Mouse (Mus musculus) spleen, embryonic (tissue): ENCODE measurements around the gene Shc1.

ENCODE experiments used
- CTCF ChIA-PET: fragments of 350-600 bp; sonication (Branson Sonifier 250); formaldehyde crosslinking; loops from one replicate; lab custom pipeline; 2022; lab: Charles Lee

The Shc1 gene

DNA sequence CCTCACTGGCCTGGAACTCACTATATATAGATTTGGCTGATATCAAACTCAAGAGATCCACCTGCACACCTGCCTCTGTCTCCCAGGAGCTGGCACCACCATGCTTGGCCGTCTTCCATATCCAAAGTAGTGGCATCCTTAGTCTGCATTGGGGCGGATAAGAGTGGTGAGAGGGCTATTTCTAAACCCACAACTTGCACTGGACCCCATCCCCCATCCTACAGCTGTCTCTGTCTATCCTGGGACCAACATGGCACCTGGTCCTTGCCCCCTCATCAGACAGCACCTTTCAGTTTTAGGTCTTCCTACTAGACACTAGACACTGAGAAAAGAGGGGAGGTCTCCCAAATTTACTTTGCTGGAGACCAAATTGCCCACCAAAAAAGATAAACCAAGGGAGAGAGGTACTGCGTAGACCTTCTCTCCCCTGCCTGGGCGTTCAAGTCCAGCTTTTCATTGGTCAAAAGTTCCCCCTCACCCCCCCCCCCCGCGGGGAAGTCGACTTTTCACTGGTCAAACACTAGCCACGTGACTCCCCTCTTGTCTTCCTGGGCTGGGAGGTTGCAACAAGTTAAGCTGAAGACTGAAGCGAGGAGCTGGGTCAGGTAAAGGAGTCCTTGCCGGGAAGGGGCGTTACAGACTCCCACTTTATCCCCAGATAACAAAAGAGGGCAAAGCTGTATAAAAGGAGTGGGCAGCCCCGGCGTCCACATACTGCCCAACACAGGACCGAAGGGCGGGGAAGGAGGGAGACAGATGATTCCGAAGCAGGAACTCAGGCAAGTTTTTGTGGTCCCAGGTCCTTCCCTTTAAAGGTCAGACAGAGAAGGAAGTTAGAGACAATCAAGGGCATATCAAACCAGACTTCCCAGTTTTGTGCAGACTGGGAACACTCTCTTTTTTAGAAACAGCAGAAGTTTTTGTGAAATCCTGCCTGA, 18.2 kb downstream of the Shc1 start, which contains the start of gene Pbxip1:
TSS of gene Pbxip1 (plus strand) at position 531 of the 938 bp plus-strand sequence.
- CTCF ChIA-PET: interaction anchor here (0.6 to 0.7 kb wide), 2 partner anchors 43 to 404 kb away, joined by 3 to 5 read pairs; no protein-coding TSS in a partner anchor

DNA sequence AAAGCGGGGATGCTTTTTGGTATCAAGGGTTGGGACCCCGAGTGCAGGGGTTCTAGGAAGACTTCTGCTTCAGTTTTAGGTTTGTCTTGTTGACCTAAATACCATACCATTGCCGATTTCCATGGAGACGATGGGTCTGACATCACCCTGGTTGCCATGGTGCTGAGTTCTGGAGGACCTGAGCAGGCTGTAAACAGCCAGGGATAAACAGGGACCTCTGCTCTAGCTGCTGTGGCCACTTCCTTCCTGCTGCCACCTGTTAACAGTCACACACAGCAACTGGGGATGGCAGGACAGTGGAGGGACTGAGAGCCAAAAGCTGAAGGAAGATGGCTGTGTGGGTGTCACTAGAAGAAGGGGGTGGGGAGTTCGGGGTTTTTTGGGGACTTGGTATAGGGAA, 19.0 kb downstream of the Shc1 start:
- CTCF ChIA-PET: no interaction called here

DNA sequence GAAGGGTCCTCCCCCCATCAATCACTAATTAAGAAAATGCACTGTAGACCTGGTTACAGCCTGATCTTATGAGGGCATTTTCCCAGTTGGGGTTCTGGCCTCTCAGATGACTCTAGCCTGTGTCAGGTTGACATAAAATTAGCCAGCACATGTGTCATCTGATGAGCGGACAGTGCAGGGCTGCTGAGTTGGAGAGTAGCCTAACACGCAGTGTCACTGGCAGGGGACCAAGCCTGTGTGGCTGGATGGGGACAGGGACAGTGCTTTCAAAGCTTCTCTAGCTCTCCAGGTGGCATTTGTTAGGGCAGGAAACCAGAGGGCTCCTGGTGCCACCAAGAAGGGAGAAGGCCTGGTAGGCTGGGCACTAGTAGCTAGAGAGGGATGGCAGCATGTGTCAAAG, 22.4 kb downstream of the Shc1 start:
- CTCF ChIA-PET: interaction anchor here (1.0 kb wide), 1 partner anchor 9 kb away, joined by 3 read pairs; no protein-coding TSS in a partner anchor

DNA sequence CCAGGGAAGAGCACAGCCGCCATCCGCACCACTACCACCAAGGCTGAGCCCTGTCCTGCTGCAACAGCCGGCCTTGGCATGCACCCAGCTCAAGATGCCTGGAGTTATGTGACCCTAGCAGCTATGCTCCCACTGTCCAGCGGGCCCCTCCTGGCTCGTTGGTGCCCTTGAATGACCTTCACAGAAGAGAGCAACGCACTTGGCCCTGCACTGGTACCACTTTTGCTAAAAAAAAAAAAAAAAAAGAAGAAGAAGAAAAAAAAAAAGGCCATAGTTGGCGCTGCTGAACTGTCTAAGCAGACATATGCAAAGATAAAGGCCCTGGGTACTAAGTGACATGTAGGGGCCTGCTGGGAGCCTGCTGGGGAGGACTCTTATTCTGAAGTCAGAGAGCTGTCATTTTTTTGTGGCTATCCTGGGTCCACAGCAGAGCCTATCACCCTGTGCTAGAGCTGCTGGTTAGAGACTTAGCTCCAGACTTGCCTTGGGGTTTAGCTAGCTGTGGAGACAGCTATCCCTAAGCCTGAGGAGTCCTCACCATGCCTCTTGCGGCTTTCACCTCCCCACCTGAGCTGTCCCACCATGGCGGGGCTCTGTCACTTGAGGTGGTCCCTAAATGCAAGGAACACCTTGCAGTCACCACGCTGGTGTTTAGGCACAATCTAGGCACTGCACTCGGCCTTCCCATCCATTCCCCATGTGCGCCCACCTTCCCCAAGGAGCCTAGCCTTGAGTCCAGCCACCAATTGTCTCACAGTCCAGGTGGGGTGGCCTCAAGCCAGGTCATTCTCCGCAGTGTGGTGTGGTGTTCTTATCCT, 30.7 kb downstream of the Shc1 start:
- CTCF ChIA-PET: interaction anchor here (0.7 to 1.6 kb wide), 5 partner anchors 8 to 36 kb away, joined by 3 to 6 read pairs (median 4); no protein-coding TSS in a partner anchor

DNA sequence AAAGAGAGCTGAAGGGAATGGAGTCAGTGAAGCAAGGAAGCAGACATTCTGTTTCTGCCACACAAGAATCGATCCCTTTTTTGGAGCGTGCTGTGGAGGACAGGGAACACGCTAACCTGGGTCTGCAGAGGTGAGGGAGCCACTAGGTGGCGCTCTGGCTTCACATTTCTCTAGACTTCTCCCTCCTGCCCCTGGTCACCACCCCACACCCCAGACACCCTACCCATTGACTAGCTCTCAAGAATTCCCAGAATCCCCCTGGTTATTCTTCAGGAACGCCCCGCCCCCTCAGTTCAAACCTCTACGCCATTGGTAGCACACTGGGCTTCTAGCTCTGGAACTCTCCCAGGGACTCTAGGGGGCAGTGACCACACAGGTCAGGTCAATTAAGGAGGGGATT, 31.3 kb downstream of the Shc1 start:
- CTCF ChIA-PET: interaction anchor here (0.5 to 1.6 kb wide), 5 partner anchors 9 to 64 kb away, joined by 3 to 6 read pairs (median 4); no protein-coding TSS in a partner anchor

DNA sequence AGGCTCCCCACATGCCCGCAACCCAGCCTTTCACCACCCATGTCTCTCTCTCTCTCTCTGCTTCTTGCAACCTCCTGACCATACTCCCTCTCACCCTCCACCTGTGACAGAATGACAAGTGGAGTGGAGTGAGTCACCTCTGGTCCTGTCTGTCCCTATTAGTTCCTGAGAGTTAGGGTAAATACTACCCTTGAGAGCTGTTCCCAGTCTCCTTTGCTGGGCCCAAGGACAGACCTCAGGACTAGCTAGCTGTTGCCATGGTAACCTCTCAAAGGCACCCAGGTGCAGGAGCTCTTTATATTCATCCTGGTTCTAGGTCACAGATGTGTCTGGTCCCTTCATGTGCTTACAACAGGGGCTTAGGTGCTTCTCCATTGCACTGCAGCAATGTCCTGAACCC, 33.7 kb downstream of the Shc1 start:
- CTCF ChIA-PET: interaction anchor here (0.6 to 0.8 kb wide), 3 partner anchors 13 to 62 kb away, joined by 3 to 6 read pairs (median 3); no protein-coding TSS in a partner anchor

DNA sequence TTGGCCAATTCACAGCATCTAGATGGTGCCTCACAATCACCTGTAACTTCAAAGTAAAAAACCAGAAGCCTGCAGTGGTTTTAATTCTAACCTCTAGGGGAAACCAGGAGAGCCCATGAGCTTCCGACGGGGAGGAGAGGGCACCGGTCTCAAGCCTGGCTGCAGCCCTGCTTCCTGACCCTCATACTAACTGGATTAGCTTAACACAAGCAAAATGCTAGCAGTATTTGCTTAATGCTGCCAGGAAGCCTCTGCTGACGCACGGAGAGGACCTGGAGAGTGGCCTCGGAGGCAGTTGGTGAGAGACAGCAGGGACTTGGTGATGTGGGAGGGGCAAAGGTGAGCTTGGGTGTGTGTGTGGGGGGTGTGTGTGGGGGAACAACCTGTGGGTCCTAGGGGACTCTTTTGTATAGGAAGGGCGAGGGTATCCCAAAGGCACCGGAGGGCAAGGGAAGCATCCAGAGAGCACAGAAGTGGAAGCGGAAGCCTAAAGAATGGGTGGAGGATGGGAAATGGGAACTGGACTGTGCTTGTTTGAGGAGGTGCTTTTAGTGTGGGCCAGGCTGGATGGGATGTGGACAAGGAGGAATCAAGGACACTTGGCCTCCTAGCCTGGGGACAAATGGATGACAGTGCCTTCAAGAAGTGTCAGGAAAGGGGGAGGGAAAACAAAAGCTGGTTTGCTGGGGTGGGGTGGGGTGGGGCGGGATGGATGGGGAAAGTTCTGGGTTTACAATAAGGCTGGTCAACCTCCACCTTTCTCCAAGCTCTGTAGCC, 36.3 kb downstream of the Shc1 start, which contains the start of gene Pmvk:
TSS of gene Pmvk (plus strand) at position 141 of the 777 bp plus-strand sequence.
- CTCF ChIA-PET: interaction anchor here (0.6 kb wide), 1 partner anchor 1148 kb away, joined by 6 read pairs; no protein-coding TSS in a partner anchor

DNA sequence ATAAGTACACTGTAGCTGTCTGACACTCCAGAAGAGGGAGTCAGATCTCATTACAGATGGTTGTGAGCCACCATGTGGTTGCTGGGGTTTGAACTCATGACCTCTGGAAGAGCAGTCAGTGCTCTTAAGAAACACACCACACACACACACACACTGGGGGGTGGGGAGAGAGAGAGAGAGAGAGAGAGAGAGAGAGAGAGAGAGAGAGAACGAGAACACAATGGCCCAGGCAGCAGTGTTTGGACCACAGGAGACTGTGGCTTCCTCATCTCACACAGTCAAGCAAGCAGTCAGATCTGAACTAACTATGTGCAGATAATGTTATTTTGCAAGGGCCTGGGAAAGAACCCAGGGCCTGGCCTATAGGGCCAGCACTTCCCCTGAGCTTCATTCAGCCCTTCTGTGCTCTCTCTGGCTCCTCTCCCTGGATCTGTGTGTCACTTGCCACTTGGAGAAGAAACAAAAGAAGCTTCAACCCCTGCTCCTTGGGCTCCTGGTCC, 37.6 kb downstream of the Shc1 start:
- CTCF ChIA-PET: interaction anchor here (0.6 to 1.5 kb wide), 4 partner anchors 11 to 479 kb away, joined by 4 to 10 read pairs (median 5); no protein-coding TSS in a partner anchor

DNA sequence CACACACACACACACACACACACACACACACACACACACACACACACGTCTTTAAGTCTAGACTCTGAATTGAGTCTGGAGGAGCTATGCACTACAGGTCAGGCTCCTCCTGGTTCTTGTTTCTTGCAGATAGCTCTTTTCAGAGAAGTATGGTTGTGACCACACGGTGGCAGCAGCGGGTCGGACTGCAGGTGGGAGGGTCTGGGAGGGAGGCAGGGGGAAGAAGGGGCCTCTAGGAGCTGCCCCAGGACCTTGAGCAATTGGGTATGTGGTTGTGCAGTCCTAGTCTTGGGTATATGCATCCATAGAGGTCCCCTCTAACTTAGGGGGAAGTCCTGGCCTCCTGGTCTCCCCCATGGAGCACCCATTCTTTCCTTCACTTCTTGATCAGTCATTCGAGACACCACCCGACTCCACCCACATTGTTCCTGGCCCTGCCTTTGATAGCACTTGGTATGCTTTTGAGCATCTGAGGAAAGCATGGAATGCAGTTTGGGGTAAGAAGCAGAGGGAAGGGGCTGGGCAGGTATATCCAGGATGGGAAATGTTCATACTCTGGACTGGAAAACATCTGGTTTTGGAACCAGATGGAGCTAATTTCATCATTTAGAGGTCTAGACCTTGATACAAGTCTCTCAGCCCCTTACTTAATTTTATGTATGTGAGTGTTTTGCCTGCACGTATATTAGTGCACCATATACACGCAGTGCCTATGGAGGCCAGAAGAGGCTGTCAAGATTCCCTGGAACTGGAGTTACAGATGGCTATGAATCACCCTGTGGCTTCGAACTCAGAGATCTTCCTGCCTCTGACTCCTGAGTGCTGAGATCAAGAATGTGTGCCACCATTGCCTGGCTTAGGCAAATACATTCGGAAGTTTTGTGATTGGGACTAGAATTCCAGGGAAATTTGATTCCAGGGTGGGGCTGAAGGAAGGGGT, 38.8 kb downstream of the Shc1 start:
- CTCF ChIA-PET: interaction anchor here (0.7 to 1.5 kb wide), 2 partner anchors 24 to 117 kb away, joined by 3 to 5 read pairs; no protein-coding TSS in a partner anchor

DNA sequence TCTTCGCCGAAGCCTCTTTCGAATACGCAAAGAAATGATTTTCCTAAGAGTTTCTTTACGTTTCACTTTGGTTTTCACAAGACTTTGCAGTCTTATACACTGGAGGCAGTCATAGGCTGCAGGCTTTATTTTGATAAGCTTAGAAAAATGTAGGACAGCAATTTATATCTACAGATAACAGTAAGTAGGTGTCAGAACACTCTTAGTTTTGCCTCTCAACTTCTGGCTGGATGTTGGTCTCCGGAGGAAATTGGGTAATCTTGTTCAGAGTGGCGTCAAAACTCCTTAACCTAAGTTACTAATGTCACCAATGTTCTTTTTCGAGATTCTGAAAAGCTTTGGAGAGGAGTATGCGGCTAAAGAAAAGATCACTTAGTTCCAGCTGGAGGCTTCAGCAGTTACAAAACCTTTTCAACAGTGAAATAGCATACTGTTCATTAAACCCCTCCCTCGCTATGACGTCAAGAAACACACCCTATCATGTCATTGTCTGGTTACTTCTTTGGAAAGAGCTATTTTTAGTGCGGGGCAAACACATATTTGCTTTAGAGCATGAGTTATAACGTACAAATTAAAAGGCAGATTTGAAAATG, 40.2 kb downstream of the Shc1 start:
- CTCF ChIA-PET: interaction anchor here (0.6 to 0.8 kb wide), 3 partner anchors 49 to 80 kb away, joined by 3 to 8 read pairs (median 4); no protein-coding TSS in a partner anchor

DNA sequence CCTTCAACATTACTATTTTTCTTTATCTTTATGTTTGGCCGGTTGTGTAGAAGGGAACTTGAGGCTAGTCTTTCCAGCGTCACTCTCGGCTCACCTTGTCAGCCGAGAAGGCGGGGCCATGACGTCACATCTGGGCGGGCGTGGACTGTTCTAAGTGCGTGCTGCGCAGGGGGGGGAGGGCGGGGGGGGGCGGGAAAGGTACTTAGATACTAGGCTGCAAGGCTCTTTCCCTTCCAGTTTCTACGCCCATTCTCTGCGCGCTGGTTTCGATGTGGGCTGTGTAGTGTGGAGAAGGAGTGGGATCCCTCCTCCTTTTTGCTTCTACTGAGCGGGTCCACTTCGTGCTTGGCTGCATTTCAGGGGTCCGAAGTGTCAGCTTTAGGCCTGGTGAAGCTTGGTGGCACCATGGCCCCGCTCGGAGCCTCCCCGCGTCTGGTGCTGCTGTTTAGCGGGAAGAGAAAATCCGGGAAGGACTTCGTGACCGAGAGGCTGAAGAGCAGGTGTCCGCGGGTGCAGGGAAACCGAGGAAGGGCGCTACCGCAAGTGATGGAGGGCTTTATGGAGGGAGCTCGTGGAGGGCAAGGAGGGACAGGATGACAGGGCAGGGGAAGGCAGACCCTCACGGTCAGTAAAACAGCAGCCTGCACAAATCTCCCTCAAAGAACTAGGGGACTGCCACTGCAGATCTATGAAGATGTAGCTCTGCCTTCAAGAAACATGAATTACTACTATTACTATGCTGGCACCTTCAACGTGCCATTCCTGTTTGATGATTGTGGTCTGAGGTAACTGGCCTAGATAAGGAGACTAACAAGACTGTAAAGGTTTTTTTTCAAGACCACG, 40.9 kb downstream of the Shc1 start:
- CTCF ChIA-PET: interaction anchor here (0.5 to 0.8 kb wide), 4 partner anchors 49 to 81 kb away, joined by 3 to 8 read pairs (median 4); no protein-coding TSS in a partner anchor

DNA sequence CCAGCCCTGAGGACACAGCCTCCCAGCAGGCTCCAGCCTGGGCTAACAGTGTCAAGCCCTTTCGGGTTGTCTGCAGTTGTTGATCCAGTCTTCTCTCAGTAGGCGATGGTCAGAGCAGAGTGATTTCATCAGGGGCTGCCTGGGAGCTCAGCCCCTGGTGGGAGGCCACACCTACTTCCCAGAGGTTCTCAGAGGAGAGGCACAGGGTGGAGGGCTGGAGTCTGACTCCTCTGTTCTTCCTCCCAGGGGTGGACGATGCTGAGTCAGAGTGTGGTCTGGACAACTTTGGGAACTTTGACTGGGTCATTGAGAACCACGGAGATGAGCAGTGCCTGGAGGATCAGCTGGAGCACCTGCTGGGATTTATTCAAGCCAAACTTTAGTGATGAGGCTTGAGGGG, 50.0 kb downstream of the Shc1 start:
- CTCF ChIA-PET: no interaction called here

DNA sequence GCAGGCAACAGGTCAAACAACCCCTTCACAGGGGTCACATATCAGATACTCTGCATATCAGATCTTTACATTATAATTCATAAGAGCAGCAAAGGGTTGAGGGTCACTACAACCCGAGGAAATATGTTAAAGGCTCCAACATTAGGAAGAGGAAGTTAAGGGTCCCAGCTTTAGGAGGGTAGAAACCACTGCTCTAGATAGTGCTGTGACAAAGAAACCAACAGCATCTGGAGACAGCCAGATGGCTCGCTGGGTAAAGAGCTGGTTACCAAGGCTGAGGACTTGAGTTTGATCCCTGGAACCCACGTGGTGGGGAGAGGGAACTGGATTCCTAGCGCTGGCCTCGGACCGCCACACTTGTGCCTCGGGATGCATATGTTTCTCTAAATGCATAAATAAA, 54.0 kb downstream of the Shc1 start:
- CTCF ChIA-PET: no interaction called here

DNA sequence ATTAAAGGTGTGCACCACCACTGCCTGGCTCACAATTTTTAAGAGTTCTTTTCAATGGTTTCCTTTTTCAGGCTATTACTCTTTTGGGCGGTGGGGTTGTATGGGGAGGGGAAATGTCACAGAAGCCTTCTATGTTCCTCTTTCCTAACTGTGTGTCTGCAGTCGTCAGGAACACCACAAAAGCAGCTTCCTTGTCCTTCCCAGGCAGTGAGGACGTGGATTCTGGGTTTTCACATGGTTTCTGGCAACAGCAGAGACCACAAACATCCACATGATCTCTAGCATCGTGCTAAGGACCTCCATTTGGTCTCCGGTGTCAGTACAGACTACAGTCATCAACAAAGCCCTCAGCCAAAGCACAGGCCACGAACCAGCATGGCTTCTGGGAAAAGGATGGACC, 55.6 kb downstream of the Shc1 start:
- CTCF ChIA-PET: interaction anchor here (1.4 kb wide), 1 partner anchor 11 kb away, joined by 3 read pairs; no protein-coding TSS in a partner anchor

DNA sequence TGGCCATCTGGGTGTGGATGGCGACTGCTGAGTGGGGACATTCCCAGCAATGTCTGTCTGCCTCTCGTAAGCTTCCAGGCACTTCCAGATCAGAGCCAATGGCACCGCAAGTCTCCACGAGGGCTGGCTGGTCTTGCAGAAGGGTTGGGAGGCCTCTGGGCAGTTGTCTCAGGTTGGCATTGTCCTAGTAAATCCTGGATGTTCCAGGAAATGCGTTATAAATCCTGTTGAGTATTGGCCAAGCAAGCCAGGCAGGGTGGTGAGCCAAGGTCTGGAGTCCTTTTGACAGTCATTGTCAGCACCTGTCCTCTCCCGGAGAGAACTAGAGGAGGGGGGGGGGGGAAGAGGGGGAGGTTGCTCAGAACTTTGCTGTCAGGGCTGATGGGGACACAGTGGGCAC, 60.8 kb downstream of the Shc1 start:
- CTCF ChIA-PET: no interaction called here
